Mouse (Mus musculus): ENCODE measurements at regions not wholly inside any gene's neighbourhood (a gene's known extent, or its start where the extent isn't known, plus 50 kb on each side); places are given as distances from the start of the nearest gene placed in this dataset.
"Not testable (repeated sequence)": the region's sequence is repeated elsewhere in the genome, so short reads cannot be mapped to it uniquely, and the experiment has no call there.

DNA sequence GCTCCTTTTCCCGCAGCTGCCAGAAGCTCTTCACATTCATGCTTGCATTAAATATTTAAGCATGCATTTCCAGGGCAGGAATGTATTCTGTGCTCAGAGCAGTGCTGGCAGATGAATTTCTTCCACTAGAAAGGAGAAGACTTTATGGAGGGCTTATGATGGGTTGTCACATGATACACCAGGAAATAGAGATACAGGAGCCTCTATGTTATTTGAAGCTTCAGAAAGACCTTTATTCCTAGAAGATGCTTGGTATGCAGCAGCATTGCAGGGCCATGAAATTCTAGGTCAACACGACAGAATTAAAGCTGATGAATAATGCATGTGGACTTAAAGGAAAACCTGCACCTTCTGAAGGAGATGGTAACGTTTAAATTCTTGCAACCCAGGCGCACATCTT, 212.1 kb downstream of the Adgrg6 start:
- DNase-seq (ENCODE audit: low read depth, low spot score) = peak; percentile 33

DNA sequence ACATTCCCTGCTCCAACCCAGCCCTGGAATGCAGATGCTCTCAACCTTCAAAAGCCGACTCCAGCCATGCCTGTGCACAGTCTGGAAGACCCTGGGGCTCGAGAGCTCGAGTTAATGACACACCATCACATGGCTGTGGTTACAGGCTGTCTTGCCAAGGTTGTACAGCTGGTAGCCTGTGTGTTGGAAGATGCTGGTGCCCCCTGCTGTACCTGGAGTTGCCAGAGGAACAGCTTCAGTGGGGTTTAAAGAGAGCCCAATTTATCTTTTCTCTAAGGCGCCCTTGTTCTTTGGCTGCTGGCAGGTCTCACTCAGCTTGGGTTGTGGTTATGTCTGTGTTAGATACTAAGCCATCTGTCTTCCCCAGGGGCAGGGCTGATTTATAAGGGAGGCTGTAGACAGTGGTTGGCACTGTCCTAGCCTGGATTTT, 212.8 kb downstream of the Adgrg6 start:
- DNase-seq (ENCODE audit: low read depth, low spot score) = peak; percentile 41

- no peak for DNase-seq (ENCODE audit: low read depth, low spot score)
Observed at GRCm38 (mm10) chr10:14328846-14329245, 216.6 kb downstream of the Adgrg6 start.

DNA sequence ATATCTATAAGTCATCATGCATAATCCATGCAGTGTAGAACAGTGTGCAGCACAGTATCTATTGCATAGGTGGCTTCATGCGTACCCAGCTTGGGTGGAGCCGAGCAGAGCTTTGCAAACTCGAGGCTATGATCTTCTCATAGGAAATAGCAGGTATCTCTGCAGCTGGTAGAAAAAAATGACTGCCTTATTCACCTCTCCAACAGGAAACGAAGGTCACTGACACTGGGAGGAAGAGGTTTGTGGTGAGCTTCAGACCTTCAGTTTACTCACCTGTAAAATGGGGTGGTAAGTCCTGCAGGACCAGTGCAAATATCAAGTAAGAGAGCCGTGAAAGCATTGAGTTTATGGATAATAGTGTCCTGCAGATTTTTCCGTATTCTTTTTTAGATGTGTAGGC, 219.2 kb downstream of the Adgrg6 start:
- no peak for DNase-seq (ENCODE audit: low read depth, low spot score)

GRCm38 (mm10) chr10:14321503-14321902, 224.0 kb downstream of the Adgrg6 start:
- no peak for DNase-seq (ENCODE audit: low read depth, low spot score)

GRCm38 (mm10) chr10:14315232-14315631, 230.2 kb downstream of the Adgrg6 start:
- peak; percentile 87 for DNase-seq (ENCODE audit: low read depth, low spot score)

DNA sequence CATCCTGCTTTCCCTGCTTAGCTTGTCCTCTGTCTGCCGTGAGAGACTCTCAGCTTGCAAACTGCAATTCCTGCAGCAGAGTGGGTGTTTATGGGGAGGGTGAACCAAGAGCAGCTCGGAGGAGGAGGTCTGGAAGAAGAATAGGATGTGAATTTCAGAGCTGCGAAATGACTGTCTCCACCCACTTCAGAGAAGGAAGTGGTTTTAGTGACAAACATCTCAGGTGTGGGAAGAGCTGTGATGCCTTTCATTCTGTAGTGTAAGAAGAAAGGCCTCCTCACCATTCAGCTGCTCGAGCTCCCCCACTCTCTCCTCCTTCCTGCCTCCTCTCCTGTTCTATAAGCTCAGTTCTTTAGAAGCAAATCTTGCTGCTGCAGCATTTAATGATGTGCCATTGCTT, 230.9 kb downstream of the Adgrg6 start:
- peak; percentile 93 for DNase-seq (ENCODE audit: low read depth, low spot score)

DNA sequence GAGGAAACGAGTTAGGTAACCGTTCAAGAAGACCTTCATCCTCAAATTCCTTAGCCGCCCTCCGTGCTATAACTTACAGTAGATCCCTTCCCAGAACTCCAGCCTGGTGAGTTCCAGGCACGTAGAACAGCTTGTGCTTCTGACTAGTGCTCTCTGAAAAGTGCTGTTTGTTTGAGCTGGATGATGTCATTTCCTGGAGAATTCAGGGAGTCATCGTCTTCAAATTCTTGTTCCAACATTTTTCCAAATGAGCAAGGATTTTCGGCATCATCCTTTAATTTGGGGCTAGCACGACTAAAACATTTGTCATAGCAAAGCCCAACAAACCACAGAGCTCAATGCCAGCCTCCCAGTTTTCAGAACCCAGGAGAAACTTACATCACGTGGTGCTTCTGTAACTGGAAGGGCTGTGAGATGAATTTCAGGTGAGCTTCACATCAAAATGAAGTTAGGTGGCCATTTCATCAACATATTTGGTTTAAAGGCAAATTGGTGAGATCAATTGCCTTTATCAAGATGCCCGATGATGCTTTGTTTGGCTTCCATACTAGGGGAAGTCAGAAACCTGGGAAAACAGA, 231.4 kb downstream of the Adgrg6 start:
- DNase-seq (ENCODE audit: low read depth, low spot score) = peak; percentile 65

DNA sequence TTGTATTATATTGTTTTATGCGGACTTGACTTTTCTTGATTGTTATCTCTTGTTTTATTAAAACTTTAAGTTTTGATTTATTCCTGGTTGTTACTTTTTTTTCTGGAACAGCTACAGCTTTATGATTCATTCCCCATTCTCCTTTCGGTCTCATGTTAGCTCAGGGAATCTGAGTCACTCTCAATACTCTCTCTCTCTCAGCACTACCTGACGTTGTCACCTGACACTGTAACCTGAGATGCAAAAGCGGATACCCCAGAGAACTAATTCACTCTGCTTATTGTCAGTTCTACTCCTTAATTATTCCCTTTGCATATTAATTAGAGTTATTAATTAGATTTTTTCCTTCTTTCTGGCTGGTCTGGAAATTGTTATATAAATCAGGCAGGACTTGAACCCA, 232.5 kb downstream of the Adgrg6 start:
- no peak for DNase-seq (ENCODE audit: low read depth, low spot score)

DNA sequence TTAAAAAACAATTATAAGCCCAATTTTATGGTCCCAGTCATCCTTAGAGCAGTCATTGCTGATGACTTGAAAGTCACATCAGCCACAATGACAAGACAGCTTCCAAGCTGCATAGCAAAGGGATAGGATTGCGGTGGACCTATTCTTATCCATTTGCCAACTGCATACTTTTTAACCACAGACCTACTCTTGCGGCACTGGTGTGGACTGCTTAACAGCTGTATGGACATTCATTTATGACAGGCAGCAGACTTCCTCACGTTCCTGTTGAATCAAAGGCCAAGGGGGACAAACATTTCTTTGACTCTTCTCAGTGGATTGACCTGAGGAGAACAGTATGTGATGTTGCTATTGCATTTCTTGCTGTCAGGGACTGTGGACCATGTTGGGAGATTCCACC, 233.5 kb downstream of the Adgrg6 start:
- DNase-seq (ENCODE audit: low read depth, low spot score) = no peak

- no peak for DNase-seq (ENCODE audit: low read depth, low spot score)
Observed at GRCm38 (mm10) chr10:14306811-14307210, 238.6 kb downstream of the Adgrg6 start.

GRCm38 (mm10) chr10:14303476-14303875, 242.0 kb downstream of the Adgrg6 start:
- DNase-seq (ENCODE audit: low read depth, low spot score) = no peak

DNA sequence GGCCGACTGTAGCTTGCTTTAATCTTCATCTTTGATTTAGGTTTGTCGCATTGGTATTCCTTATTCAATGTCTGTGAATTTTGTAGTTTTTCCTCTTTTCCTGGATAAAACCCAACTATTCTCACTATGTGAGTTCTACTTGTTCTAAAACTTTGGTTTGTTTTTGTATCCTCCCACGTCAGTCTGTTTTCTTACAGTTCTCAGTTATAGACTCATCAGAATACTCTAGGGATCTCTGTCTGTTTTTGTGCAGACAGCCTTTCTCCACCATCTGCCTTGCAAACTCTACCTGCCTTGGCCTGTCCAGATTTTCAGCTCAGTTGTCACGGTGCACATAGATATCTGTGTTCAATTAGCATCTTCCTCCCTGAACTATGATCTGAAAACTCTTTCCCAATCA, 249.3 kb downstream of the Adgrg6 start:
- peak; percentile 60 for DNase-seq (ENCODE audit: low read depth, low spot score)

- not testable (repeated sequence) for DNase-seq (ENCODE audit: low read depth, low spot score)
Observed at GRCm38 (mm10) chr10:14292701-14293100, 252.8 kb downstream of the Adgrg6 start.

- DNase-seq (ENCODE audit: low read depth, low spot score) = no peak
Observed at GRCm38 (mm10) chr10:14287551-14287950, 257.9 kb downstream of the Adgrg6 start.

GRCm38 (mm10) chr10:14276631-14277030, 268.8 kb downstream of the Adgrg6 start:
- no peak for DNase-seq (ENCODE audit: low read depth, low spot score)

DNA sequence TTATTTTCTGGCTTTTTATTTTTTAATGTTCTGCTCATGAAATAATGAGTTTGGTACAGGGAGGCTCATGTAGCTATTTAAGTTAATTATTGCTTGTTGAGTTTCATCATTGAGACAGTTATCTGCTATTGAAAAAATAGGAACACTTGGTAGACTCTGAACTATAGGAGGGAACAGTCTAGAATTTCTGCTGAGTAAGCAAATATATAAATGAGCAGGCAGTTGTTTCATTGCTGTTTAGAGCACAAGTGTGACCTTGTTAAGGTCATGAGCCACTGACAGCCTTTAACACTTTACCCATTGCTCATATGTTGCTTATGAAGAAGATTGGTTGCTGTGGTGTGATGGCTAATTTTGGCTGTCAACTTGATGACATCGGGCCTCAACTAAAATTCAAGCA, 270.0 kb downstream of the Adgrg6 start:
- DNase-seq (ENCODE audit: low read depth, low spot score) = no peak

GRCm38 (mm10) chr10:14270008-14270407, 275.5 kb downstream of the Adgrg6 start:
- DNase-seq (ENCODE audit: low read depth, low spot score) = no peak

- DNase-seq (ENCODE audit: low read depth, low spot score) = peak; percentile 32
Observed at GRCm38 (mm10) chr10:14267641-14268040, 277.8 kb downstream of the Adgrg6 start.

GRCm38 (mm10) chr10:14239670-14240069, 273.8 kb downstream of the Hivep2 start:
- no peak for DNase-seq (ENCODE audit: low read depth, low spot score)

GRCm38 (mm10) chr10:14234896-14235604, 269.2 kb downstream of the Hivep2 start:
- no peak for DNase-seq (ENCODE audit: low read depth, low spot score)

DNA sequence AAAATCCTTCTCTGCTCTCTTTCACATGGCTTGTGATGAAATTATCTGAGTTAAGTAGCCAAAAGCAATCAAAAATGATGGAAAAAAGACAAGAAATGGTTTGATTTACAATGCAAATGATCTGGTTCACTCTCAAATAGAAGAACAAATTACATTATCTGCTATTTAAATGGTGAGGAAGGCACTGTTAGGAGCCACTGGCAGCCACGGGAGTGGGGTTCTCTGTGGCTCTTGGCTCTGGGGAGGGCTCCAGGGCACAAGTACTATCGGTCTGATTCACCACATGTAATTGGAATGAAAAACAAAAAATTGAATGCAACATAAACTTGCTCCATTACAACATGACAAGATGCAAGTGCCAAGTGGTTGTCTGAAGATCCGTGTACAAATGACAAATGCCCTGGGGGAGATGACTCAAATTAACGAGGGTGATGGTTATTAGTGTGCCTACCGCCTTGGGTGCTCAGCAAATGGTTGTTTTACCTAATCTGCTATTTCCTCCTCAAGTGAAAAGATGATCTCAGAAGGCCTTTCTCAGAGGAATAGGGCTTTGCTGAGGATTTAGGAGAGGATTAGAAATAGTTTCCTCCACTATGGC, 268.2 kb downstream of the Hivep2 start:
- DNase-seq (ENCODE audit: low read depth, low spot score) = no peak

DNA sequence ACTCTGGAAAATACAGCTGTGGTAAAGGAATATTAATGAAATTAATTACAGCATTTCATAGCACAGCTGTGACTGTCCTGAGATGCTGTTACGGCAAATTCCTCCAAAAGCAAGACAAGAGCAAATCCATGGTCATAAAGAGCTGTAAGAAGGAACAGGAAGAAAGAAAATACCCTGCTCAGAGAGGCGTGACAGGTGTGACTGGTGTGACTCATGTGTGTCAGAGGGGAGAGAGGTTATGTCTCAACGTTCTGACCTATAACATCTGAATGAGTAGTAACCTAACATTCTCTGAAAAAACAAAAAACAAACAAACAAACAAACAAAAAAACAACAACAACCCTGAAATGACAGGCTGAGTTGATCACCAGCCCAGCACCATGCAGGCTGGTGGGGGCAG, 267.5 kb downstream of the Hivep2 start:
- no peak for DNase-seq (ENCODE audit: low read depth, low spot score)
